Mouse (Mus musculus) bone marrow macrophage, adult 2 months (primary cell): ENCODE measurements at regions not wholly inside any gene's neighbourhood (a gene's known extent, or its start where the extent isn't known, plus 50 kb on each side); places are given as distances from the start of the nearest gene placed in this dataset.

Source experiments
- H3K27ac ChIP-seq: 2 replicates; pipeline ENCODE4 v1.5.1; 2012; ENCODE audit warnings: low read depth, low read length; ENCODE audit not compliant: insufficient read depth
- H3K4me1 ChIP-seq: 2 replicates; pipeline ENCODE4 v1.6.1; 2012; ENCODE audit warnings: low read length; ENCODE audit not compliant: control insufficient read depth, insufficient read depth
- H3K4me3 ChIP-seq: 2 replicates; pipeline ENCODE4 v1.5.1; 2012; ENCODE audit warnings: mild to moderate bottlenecking, low read length, moderate library complexity; ENCODE audit not compliant: insufficient read depth
- CTCF ChIP-seq: IDR thresholded peaks from 2 replicates; pipeline ENCODE4 v1.5.1; 2012; ENCODE audit warnings: low read depth, mild to moderate bottlenecking, low read length, moderate library complexity
- POLR2A ChIP-seq: IDR thresholded peaks from 2 replicates; pipeline ENCODE4 v1.6.1; 2012; ENCODE audit warnings: mild to moderate bottlenecking, low read depth, low read length, borderline replicate concordance

DNA sequence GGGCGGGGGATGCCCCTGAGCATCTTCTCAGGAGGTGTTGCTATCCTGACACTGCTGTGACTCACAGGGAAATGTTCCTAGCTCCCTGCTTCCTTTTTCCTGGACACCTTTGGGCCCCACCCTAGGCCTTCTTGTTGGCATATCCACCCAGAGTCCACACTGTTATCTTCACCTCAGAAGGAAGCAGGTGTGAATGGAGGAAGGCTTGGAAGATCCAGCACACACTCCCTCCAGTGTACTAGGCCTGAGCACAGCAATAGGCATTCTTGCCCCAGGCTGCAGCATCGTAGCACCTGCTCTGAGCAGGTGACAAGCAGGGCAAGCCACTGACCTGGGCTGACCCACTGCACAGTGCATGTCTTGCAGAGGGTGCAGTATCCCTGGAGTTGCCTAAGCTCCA lies 172.6 kb upstream of the Klf3 start:
- Histone ChIP-seq H3K4me3 (no peak overlapping the region), H3K4me1 (peaks cover 16% of the 10 kb centered on the region), H3K27ac (no peak overlapping the region)
- TF ChIP-seq POLR2A, result no peak

- peaks cover 10% of the 10 kb centered on the region for H3K4me1 ChIP-seq
- no peak overlapping the region for H3K4me3 ChIP-seq
- H3K27ac ChIP-seq, result no peak overlapping the region
- TF ChIP-seq CTCF, result no peak
- no peak for TF ChIP-seq POLR2A
Measured at GRCm38 (mm10) chr5:64632171-64632570, 171.0 kb upstream of the Klf3 start.

DNA sequence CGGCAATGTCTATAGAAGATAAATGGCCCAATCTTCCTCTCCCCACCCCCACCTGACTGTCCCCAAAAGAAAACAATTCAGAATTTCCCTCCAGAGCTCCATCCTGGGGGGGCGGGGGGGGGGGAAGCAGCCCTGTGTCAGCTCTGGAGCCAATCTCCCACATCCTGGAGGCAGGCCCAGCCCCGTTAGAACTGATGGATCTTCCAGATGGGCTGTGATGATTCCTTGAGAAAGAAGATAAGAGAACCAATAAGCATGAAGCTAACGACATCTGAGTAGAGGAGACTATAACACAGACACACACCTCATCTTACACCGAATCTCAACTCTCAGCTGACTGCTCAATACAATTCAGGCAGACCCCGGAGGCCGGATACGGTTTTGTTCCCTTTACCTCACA lies 169.2 kb upstream of the Klf3 start:
- H3K27ac ChIP-seq, result no peak overlapping the region
- no peak for TF ChIP-seq CTCF
- TF ChIP-seq POLR2A, result no peak
- no peak overlapping the region for H3K4me3 ChIP-seq
- peaks cover 14% of the 10 kb centered on the region for H3K4me1 ChIP-seq

GRCm38 (mm10) chr5:64634721-64635120 lies 168.5 kb upstream of the Klf3 start:
- Histone ChIP-seq H3K4me3 (no peak overlapping the region), H3K27ac (peak overlapping the region; percentile 42), H3K4me1 (peaks cover 14% of the 10 kb centered on the region)
- no peak for TF ChIP-seq POLR2A
- TF ChIP-seq CTCF, result no peak

- TF ChIP-seq POLR2A, result no peak
- no peak for TF ChIP-seq CTCF
- H3K4me3 ChIP-seq, result no peak overlapping the region
- no peak overlapping the region for H3K27ac ChIP-seq
- peaks cover 14% of the 10 kb centered on the region for H3K4me1 ChIP-seq
Measured at GRCm38 (mm10) chr5:64636301-64636700, 166.9 kb upstream of the Klf3 start.

DNA sequence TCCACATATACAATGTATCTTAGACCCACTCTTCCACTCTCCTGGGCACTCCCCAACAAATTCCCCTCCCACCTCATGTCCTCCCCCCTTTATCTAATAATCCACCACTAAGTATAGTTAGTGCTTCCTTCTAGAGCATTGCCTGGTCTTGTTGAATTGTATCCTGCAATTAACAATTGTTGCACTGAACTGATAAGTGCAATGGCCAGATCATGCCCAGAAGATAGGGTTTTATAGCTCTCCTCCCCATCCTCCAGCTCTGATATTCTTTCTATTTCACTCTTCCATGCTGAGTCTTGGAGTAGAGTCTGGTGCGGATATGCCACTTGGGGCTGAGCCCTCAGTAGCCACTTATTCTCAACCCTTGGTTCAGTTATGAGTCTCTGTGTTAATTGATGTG lies 159.6 kb upstream of the Klf3 start:
- Histone ChIP-seq H3K27ac (no peak overlapping the region), H3K4me1 (no peaks in the 10 kb centered on the region), H3K4me3 (no peak overlapping the region)
- no peak for TF ChIP-seq CTCF
- TF ChIP-seq POLR2A, result no peak

DNA sequence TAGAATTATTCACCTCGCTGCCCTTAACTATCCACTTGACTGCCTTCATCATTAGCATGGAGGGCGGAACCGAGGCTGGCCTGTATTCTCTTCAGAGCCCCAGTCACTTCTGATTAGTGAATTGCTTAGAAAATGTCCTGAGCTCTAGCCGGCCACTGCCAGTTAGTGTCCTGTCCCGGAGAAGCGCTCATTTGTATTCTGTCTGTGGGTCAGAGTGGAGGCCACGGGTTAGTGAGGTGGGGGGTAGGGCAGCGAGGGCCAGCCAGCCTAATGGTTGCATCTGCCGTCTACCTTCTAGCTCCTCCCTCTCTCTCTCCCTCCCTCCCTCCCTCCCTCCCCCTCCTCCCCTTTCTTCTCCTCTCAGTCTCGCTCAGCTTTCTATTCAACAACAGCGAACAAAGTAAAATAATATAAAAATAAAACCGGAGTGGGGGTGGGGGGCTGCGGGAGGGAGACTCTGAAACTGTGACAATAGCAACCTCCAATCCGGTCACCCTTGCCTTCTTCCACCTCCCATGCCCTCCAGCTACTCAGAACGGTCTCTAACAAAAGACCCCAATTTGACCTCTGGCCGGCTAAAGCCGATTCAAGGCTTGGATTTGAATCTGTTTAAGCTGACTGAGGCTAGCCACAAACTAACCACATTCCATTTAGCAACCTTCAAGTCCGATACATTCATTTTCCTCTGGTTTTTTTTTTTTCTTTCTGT lies 155.6 kb upstream of the Klf3 start:
- no peak overlapping the region for H3K4me3 ChIP-seq
- H3K27ac ChIP-seq, result no peak overlapping the region
- H3K4me1 ChIP-seq, result peaks cover 3% of the 10 kb centered on the region
- TF ChIP-seq POLR2A (no peak), CTCF (no peak)

DNA sequence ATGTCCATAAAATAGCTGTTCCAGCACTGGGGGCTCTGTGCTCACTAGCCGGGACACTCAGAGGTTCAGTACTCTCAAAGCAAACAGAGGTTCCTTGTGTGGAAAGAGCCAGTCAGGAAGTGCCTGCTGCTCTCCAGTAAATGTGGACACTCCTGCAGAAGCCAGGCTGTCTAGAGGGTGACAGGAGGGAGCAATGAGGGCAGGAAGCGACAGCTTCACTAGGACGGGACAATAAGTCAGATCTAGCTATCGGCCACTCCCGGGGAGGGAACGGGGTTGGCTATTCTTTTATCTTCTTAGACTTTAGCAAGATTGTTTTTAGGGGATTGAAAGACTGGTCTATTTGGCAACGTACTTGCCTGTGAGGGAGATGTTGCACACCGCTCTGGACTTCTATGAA lies 154.7 kb upstream of the Klf3 start:
- Histone ChIP-seq H3K27ac (no peak overlapping the region), H3K4me1 (peaks cover 3% of the 10 kb centered on the region), H3K4me3 (no peak overlapping the region)
- TF ChIP-seq CTCF (no peak), POLR2A (no peak)

DNA sequence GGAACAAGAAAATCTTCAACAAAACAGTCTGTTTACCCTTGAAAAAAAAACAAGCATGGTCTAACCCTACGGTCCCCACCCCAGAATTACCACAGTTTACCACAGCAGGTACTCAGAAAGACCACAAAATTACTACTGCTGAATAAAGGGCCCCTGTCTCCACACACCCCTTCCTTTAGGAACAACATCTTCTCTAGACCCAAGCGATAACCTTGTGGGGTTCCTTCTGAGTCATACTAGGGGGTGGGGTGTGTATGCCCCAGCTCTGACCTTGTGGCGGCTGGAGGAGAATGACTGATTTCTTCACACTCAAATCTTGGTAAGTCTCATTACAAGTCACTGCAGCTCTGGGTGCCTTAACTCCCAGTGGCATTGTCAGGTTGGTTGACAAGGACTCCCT lies 151.8 kb upstream of the Klf3 start:
- Histone ChIP-seq H3K27ac (no peak overlapping the region), H3K4me1 (peaks cover 3% of the 10 kb centered on the region), H3K4me3 (no peak overlapping the region)
- no peak for TF ChIP-seq CTCF
- no peak for TF ChIP-seq POLR2A

DNA sequence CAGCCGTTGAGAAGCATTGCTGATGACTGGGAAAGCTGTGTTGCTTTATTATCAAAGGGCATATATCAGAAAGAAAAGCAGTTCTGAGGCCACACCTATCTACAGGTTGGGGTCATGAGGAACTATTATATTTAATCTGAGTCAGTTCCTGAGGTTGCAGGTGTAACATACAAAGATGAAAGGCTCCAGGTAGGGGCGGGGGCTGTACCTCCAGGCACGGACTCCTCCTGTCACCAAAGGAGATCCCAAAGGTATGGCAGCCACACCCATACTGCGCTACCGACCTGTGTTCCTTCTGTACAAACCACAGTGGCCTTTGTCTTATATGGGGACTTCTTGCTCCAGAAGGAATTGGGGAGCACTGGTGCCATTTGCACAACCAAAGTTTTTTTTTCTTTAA lies 149.4 kb upstream of the Klf3 start:
- H3K4me3 ChIP-seq, result no peak overlapping the region
- no peak for TF ChIP-seq CTCF
- no peak for TF ChIP-seq POLR2A
- no peak overlapping the region for H3K27ac ChIP-seq
- peaks cover 3% of the 10 kb centered on the region for H3K4me1 ChIP-seq

DNA sequence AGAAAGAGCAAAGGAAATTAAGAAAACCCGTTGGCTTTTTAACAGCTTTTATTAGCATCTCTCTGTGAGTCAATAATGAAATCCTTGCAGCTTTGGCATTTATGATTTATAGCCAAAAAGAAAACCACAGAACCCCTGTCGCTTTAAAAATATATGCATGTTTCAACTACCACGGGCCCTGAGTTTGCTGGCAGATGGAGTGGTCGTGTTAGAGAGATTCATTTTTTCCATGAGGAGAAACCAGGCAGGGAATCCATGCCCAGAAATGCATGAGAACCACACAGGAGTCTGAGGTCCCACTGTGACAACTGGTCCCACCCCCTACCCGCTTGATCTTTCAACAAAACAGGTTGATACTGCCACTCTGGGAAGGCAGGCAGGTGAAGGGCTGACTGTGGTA lies 147.9 kb upstream of the Klf3 start:
- Histone ChIP-seq H3K4me1 (peaks cover 3% of the 10 kb centered on the region), H3K27ac (no peak overlapping the region), H3K4me3 (no peak overlapping the region)
- TF ChIP-seq POLR2A (no peak), CTCF (no peak)
